Mouse (Mus musculus) spleen, postnatal 14 days (tissue): Measurements from ENCODE around the gene Zfp971.
"Not testable (repeated sequence)": the region's sequence is repeated elsewhere in the genome, so short reads cannot be mapped to it uniquely, and the experiment has no call there.

Experiments
- DNase-seq, 2 experiments: peaks; one replicate each; pipeline ENCODE4 v3.0.0; 2021 to 2022; ENCODE audit warnings: low spot score in 2 of 2

Zfp971 gene

GRCm38 (mm10) chr2:178023011-178023611, at the start of gene Zfp971:
Zfp971 (plus strand) TSS chr2:178023284.
- not testable (repeated sequence) for DNase-seq

GRCm38 (mm10) chr2:177974814-177975213, 48.3 kb upstream of the Zfp971 start:
- DNase-seq, result not testable (repeated sequence)

- not testable (repeated sequence) for DNase-seq
These were observed 3.6 kb upstream of the Zfp971 start for GRCm38 (mm10) chr2:178019486-178019885.

GRCm38 (mm10) chr2:178020773-178021172, 2.3 kb upstream of the Zfp971 start:
- not testable (repeated sequence) for DNase-seq

GRCm38 (mm10) chr2:178023861-178024260, 777 bp downstream of the Zfp971 start:
- DNase-seq, result not testable (repeated sequence)

- not testable (repeated sequence) for DNase-seq
These were observed 4.5 kb downstream of the Zfp971 start for GRCm38 (mm10) chr2:178027601-178028000.

GRCm38 (mm10) chr2:178058195-178058594, 35.1 kb downstream of the Zfp971 start:
- peak in 1 of 2 experiments; percentile 57 for DNase-seq

GRCm38 (mm10) chr2:178078166-178078717, 55.2 kb downstream of the Zfp971 start, which contains the start of gene Zfp931:
Zfp931 (minus strand) TSS chr2:178078476.
- not testable (repeated sequence) for DNase-seq
